Mouse (Mus musculus) left cerebral cortex, adult 6 months (tissue): ENCODE data around the gene Svip. TPM values are rescaled to one million over a fixed set of nuclear protein-coding genes. Genes with fewer than 3 reads are reported as not detected.

ENCODE experiments used
- long read RNA-seq, 2 experiments: library from polyadenylated mRNA; unstranded; transcript quantifications; one replicate each; pipeline ENCODE4 v2.0.0; 2019 to 2020
- polyA plus RNA-seq: library from polyadenylated mRNA; unstranded; fragments of <200 nt; fragmentation: Nextera tagmentation; gene quantifications from 2 replicates; pipeline ENCODE4 v1.2.3, GENCODE M21; 2021

Gene Svip
- 39.4 and 44.6 TPM in 2 replicates for polyA plus RNA-seq
- long read RNA-seq, experiment 1, transcript Svip-201 (4 exons, 3,053 nt) = major isoform, 674 of 738 reads
- long read RNA-seq, experiment 1, partial matches to known transcripts = 9 of 738 reads
- long read RNA-seq, experiment 1, other reads (novel, unspliced or antisense) = 55 of 738 reads
- long read RNA-seq, experiment 2, transcript Svip-201 (4 exons, 3,053 nt) = major isoform, 48 of 68 reads
- long read RNA-seq, experiment 2, partial matches to known transcripts = 2 of 68 reads
- long read RNA-seq, experiment 2, other reads (novel, unspliced or antisense) = 18 of 68 reads

GRCm38 (mm10) chr7:52005511-52006295 is at the start of gene Svip:
Gene Svip (minus strand): TSS chr7:52006018.

GRCm38 (mm10) chr7:52015628-52016027 is 9.8 kb upstream of the Svip start, which contains the start of gene 1700015G11Rik:
Gene 1700015G11Rik (minus strand): TSS chr7:52015728.

Other genes starting within 250 kb of the Svip start
- gene Gas2, start 144.0 kb downstream of the Svip start, polyA plus RNA-seq = 6.4 and 6.8 TPM in 2 replicates
- 0.94 and 9.0 TPM in 2 replicates for gene Fancf, start 143.8 kb downstream of the Svip start, polyA plus RNA-seq
- not detected in 2 replicates for gene 1700015G11Rik, start 9.7 kb upstream of the Svip start, polyA plus RNA-seq